Mouse (Mus musculus): ENCODE results near the gene Hmbs.
"Not testable (repeated sequence)": the region's sequence is repeated elsewhere in the genome, so short reads cannot be mapped to it uniquely, and the experiment has no call there.

Hmbs gene

DNA sequence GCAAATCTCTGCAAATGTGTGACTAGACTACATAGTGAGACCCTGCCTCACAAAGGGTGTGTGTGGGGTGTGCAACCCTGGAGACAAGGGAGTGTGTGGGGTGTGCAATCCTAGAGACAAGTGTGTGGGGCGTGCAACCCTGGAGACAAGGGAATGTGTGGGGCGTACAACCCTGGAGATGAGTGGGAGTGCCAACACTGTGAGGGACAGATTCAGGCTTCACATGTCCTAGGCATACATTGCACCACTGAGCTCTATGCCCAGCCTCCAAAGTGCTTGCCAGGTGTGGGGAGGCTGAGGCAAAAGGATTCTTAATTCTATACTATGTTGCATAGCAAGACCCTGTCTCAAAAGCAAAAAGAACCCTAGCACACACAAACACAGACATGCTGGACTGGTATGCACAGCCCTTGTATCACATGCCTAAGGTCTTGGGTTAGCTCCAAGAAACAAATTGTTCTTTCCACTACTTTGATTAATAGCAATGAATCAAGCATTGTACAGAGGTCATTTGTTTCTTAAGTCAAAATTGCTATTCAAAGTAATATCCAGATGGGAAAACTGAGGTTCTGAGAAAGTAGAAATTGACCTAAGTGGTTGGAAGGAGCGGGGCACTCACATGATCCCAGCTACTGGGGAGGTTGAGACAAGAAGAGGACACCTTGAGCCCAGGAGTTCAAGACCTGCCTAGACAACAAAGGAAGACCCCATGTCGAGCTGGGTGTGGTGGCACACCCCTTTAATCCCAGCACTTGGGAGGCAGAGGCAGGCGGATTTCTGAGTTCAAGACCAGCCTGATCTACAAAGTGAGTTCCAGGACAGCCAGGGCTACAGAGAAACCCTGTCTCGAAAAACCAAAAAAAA lies 1.8 kb upstream of the Hmbs start:
- DNase-seq (ENCODE audit: low spot score in 2 of 2), result no peak

- DNase-seq (ENCODE audit: low spot score in 2 of 2), result peak; percentile 69 to 76
Observed at GRCm38 (mm10) chr9:44343290-44343689, 738 bp downstream of the Hmbs start.

- DNase-seq (ENCODE audit: low spot score in 2 of 2), result no peak
Observed at GRCm38 (mm10) chr9:44342605-44343004, 1.4 kb downstream of the Hmbs start.

DNA sequence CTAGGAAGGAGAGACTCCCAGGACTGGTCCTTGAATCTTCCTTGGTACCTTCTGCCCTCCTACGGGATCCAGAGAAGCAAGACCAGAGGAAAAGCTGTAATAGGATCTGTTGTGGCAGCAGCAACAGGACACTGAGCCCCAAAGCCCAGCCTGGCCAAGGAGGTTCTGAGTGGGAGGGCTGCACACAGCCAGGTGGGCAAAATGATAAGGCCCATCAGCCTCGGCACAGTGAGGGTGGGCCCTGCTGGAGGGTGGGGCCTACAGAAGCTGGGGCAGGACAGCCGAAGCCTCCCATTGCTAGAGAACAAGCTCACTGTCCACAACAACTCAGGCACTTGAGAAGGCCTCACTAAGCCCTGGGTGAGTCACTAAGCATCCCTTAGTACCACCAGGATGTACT lies 1.9 kb downstream of the Hmbs start:
- DNase-seq (ENCODE audit: low spot score in 2 of 2), result peak; percentile 73 to 81

- no peak for DNase-seq (ENCODE audit: low spot score in 2 of 2)
Observed at GRCm38 (mm10) chr9:44341487-44341886, 2.5 kb downstream of the Hmbs start.

- DNase-seq (ENCODE audit: low spot score in 2 of 2), result no peak
Observed at GRCm38 (mm10) chr9:44338574-44338973, 5.5 kb downstream of the Hmbs start.

- no peak for DNase-seq (ENCODE audit: low spot score in 2 of 2)
Observed at GRCm38 (mm10) chr9:44337436-44338169, 6.4 kb downstream of the Hmbs start.

DNA sequence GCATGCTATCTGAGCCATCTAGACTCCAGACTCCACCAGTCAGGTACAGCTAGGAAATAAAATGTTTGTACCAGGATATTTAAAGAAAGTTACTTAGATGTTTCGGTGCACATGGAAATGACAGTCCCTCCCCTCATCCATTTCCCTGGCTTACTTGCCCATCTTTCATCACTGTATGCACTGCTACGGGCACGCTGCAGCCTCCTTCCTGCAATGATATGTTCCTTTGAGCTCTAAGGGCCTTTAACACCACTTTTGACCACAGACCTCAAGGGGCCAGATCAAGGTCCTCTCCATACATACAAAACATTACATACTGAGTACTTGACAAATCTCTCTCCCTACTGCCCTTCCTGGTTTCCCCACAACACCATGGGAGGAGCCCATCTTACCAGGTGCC lies 7.1 kb downstream of the Hmbs start:
- DNase-seq (ENCODE audit: low spot score in 2 of 2), result no peak

GRCm38 (mm10) chr9:44336513-44336912 lies 7.5 kb downstream of the Hmbs start:
- DNase-seq (ENCODE audit: low spot score in 2 of 2), result not testable (repeated sequence)

GRCm38 (mm10) chr9:44336093-44336406 lies 8.0 kb downstream of the Hmbs start:
- DNase-seq (ENCODE audit: low spot score in 2 of 2), result no peak

- peak in 1 of 2 experiments; percentile 36 for DNase-seq (ENCODE audit: low spot score in 2 of 2)
Observed at GRCm38 (mm10) chr9:44335331-44336092, 8.5 kb downstream of the Hmbs start.

DNA sequence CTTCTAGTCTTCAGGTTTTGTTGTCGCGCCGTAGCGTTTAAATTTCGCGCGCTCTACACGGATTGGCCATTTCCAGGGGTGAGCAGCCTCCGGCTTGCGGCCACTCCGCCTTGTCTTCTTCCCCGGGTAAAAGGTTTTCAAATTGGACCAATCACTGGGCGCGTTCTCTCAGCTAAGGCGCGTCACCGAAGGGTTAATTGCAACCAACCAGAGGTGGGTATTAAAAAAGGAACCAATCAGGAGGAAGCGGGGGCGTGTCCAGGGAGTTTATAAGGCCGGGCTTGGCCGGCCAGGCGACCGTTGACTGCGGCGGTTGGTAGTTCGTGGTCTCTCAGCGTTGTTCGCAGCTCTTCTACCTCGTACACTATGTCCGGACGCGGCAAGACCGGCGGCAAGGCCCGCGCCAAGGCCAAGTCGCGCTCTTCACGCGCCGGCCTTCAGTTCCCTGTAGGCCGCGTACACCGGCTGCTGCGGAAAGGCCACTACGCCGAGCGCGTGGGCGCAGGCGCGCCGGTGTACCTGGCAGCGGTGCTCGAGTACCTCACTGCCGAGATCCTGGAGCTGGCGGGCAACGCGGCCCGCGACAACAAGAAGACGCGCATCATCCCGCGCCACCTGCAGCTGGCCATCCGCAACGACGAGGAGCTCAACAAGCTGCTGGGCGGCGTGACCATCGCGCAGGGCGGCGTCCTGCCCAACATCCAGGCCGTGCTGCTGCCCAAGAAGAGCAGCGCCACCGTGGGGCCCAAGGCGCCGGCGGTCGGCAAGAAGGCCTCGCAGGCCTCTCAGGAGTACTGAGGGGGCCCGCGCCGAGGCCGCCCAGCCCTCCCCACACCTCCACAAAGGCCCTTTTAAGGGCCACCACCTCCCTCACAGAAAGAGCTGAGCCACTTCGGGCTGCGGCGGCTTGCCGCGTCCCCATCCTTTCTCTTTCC lies 9.4 kb downstream of the Hmbs start, which contains the start of gene H2afx:
H2afx (plus strand) TSS at position 299 of the 935 bp plus-strand sequence.
- DNase-seq (ENCODE audit: low spot score in 2 of 2), result peak; percentile 98 to 99

- DNase-seq (ENCODE audit: low spot score in 2 of 2), result no peak
Observed at GRCm38 (mm10) chr9:44332918-44333638, 10.9 kb downstream of the Hmbs start.

- no peak for DNase-seq (ENCODE audit: low spot score in 2 of 2)
Observed at GRCm38 (mm10) chr9:44330736-44331135, 13.3 kb downstream of the Hmbs start.

GRCm38 (mm10) chr9:44327926-44328325 lies 16.1 kb downstream of the Hmbs start:
- DNase-seq (ENCODE audit: low spot score in 2 of 2), result no peak

DNA sequence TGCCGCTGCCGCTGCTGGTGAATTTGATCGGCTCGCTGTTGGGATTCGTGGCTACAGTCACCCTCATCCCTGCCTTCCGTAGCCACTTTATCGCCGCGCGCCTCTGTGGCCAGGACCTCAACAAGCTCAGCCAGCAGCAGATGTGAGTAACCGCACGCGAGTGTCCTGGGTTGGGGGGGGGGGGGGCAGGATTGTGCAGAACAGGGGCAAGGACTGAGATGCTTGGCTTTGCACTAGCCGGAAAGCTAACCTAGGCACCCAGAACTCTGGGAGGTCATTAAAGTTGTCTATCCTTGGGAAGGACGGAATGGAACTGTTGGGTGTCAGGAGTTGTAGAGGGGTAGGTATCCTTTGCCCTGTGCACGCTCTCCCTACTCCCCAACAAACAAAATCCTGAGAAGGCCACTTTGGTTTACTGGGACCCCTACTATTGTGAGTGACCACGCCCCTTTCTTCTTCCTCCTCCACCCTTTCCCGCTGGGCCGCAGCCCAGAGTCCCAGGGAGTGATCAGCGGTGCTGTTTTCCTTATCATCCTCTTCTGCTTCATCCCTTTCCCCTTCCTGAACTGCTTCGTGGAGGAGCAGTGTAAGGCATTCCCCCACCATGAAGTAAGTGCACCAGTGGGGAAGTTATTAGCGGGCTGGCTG lies 16.8 kb downstream of the Hmbs start:
- DNase-seq (ENCODE audit: low spot score in 2 of 2), result peak in 1 of 2 experiments; percentile 41

- peak; percentile 80 to 82 for DNase-seq (ENCODE audit: low spot score in 2 of 2)
Observed at GRCm38 (mm10) chr9:44326371-44327063, 17.5 kb downstream of the Hmbs start.

GRCm38 (mm10) chr9:44325768-44326370 lies 18.2 kb downstream of the Hmbs start, which contains the start of gene Dpagt1:
TSS of gene Dpagt1 (plus strand) at chr9:44326019.
- no peak for DNase-seq (ENCODE audit: low spot score in 2 of 2)
